Mouse (Mus musculus): ENCODE results near the gene Ccna2. TPM values are rescaled to one million over a fixed set of nuclear protein-coding genes. Genes with fewer than 3 reads are reported as not detected.

Ccna2 gene
- polyA plus RNA-seq, 1 experiment from 2014 or later: 188 TPM

DNA sequence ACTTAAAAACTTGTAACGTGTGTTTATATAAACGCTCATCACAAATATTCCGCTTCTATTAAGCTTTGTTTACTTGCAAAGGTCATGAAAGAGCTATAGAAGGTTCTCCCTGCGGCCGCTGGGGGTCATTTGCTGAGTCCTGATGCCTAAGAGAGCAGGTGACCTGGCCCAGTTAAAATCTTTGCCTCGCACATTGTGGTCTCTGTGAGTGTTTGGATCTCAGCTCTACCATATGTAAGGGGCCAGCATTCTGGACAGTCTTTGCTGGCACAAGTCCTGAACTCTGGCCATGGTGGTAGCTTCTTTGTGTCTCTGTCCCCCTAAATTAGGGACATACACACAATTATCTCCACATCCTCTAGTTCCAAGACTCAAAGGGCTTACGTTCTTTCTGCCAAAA lies 39.2 kb downstream of the Ccna2 start:
- Histone ChIP-seq H3K4me3 (no peak overlapping the region), H3K4me2 (replicated peaks) (no peak overlapping the region), H3K9ac (no peak overlapping the region), H3K27ac (no peak overlapping the region), H3K36me3 (no peaks in the 10 kb centered on the region), H3K4me1 (peaks cover 4% of the 10 kb centered on the region; the same call in 1 of the 2 replicates), H3K9me3 (no peaks in the 10 kb centered on the region), H3K27me3 (peaks cover 21% of the 10 kb centered on the region)
- WGBS: 32% methylated on average over 7 of the region's 7 CpGs
- ATAC-seq (ENCODE audit: insufficient number of reproducible peaks, insufficient read depth, low FRiP score, low TSS enrichment): no peak

DNA sequence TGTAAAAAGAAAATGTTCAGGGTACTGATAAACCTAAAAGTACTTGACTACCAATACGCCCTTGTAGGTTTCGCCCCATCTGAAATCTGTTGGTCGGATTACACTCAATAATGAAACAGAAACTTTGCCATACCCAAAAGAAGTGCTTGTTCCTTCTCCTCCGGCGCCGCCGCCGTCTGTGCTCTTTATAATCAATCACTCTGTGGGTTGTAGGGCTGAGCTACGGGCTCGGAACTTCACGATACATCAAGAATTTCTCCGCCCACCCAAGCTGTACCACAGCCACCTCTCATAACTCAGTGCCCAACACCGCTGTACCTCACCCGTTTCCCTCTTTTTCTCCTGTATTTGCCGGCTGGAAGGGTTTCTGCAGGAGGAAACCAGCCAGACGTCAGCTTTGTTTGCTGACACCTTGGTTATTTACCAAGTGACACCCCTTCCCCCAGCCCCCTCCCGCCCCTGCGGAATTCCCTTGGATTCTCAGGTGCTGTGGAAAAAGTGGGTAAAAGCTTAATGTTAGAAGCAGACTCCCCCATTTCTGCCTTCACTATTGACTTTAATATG lies 39.9 kb downstream of the Ccna2 start:
- H3K27ac ChIP-seq: no peak overlapping the region
- H3K27me3 ChIP-seq: peaks cover 21% of the 10 kb centered on the region
- 16% methylated on average over 18 of the region's 18 CpGs for WGBS
- no peak overlapping the region for H3K9ac ChIP-seq
- peaks cover 4% of the 10 kb centered on the region; the same call in 1 of the 2 replicates for H3K4me1 ChIP-seq
- H3K36me3 ChIP-seq: no peaks in the 10 kb centered on the region
- H3K4me2 ChIP-seq (replicated peaks): peak overlapping the region; percentile 37
- no peaks in the 10 kb centered on the region for H3K9me3 ChIP-seq
- H3K4me3 ChIP-seq: peak overlapping the region; percentile 22; the same call in 1 of the 2 replicates
- ATAC-seq (ENCODE audit: insufficient number of reproducible peaks, insufficient read depth, low FRiP score, low TSS enrichment): no peak

DNA sequence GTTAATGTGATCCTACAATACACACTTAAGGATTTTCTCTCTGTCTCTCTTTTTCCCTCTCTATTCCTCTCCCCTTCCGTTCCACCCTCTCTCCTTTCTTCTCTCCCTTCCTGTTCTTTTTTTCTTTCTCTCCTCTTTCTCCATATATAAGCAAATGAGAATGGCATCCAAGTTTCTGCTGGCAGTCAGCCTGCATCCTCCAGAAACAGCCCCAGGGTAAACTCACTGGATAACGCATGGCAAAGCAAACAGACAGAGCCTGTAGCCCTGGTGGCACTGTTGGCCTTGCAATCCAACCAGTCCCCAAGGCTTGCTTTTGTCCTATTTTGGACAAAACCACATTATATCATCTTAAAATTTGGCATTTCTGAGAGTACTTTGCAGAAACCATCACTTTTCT lies 40.7 kb downstream of the Ccna2 start:
- Histone ChIP-seq H3K9me3 (no peaks in the 10 kb centered on the region), H3K4me2 (replicated peaks) (no peak overlapping the region), H3K36me3 (no peaks in the 10 kb centered on the region), H3K4me3 (no peak overlapping the region), H3K27me3 (peaks cover 21% of the 10 kb centered on the region), H3K27ac (no peak overlapping the region), H3K9ac (no peak overlapping the region), H3K4me1 (peaks cover 4% of the 10 kb centered on the region; the same call in 1 of the 2 replicates)
- 25% methylated on average over 2 of the region's 2 CpGs for WGBS
- no peak for ATAC-seq (ENCODE audit: insufficient number of reproducible peaks, insufficient read depth, low FRiP score, low TSS enrichment)

DNA sequence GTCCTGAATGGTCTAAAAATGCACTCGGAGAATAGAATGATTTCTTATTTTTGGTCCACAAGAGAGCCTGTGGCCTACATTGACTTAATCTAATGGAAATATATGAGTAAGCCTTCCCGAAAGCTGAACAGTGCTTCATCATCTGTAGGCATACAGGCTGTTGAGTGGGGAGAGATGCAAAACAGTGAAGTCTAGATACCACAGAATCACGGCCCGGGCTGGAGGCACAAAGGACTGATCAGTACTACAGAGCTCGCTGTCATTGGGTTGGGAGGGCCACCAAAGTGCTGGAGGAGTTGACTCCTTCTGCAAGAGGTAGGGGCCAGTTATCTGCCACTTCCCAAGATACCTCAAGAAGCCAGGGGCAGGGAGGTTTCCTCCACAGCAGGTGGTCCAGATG lies 41.2 kb downstream of the Ccna2 start:
- 70% methylated on average over 5 of the region's 5 CpGs for WGBS
- Histone ChIP-seq H3K4me1 (peaks cover 4% of the 10 kb centered on the region; the same call in 1 of the 2 replicates), H3K4me2 (replicated peaks) (no peak overlapping the region), H3K9ac (no peak overlapping the region), H3K27ac (no peak overlapping the region), H3K9me3 (no peaks in the 10 kb centered on the region), H3K4me3 (no peak overlapping the region), H3K36me3 (no peaks in the 10 kb centered on the region), H3K27me3 (peaks cover 21% of the 10 kb centered on the region)
- ATAC-seq (ENCODE audit: insufficient number of reproducible peaks, insufficient read depth, low FRiP score, low TSS enrichment): no peak

DNA sequence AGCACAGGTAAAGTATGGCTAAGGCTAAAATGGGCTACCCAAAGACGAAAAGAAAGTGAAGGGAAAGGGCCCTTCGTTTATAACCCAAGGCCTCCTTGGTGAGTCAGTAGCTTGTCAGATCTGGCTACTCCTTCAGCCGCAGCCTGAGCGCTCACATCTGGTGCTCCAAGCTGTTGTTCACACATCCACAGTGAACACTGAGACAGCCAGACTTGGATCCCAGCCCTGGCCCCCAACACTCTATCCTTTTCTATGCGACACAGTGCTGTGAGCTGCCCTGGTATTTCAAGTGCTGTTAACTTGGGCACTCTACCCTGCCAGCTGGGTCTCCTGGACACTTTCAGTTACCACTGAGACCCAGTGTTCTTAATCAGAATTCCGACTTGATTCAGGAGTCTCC lies 41.6 kb downstream of the Ccna2 start:
- Histone ChIP-seq H3K4me3 (no peak overlapping the region), H3K4me1 (peaks cover 4% of the 10 kb centered on the region; the same call in 1 of the 2 replicates), H3K4me2 (replicated peaks) (no peak overlapping the region), H3K27ac (no peak overlapping the region), H3K27me3 (peaks cover 21% of the 10 kb centered on the region), H3K9ac (no peak overlapping the region), H3K36me3 (no peaks in the 10 kb centered on the region), H3K9me3 (no peaks in the 10 kb centered on the region)
- no peak for ATAC-seq (ENCODE audit: insufficient number of reproducible peaks, insufficient read depth, low FRiP score, low TSS enrichment)
- 84% methylated on average over 6 of the region's 6 CpGs for WGBS

DNA sequence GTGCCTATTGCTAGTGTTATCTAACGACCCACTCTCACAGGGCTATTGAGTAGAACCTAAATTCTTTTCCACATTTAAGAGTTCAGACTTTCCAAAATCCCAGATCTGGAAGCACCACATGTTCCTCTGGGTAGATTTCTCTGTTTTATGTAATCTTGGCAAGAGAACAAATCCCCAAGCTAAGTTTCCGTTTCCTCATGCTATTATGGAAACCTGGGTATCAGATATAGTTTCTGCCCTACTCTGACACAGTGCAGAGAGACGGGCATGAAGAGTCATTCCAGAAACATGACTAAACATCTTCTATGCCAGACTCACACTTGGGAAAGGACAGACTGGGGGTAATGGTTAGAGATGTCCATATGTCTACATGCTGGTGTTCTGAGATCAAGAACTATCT lies 47.5 kb downstream of the Ccna2 start:
- Histone ChIP-seq H3K4me2 (replicated peaks) (no peak overlapping the region), H3K9me3 (no peaks in the 10 kb centered on the region), H3K9ac (no peak overlapping the region), H3K27me3 (peaks cover 37% of the 10 kb centered on the region), H3K4me3 (no peak overlapping the region), H3K27ac (no peak overlapping the region), H3K36me3 (no peaks in the 10 kb centered on the region), H3K4me1 (peaks cover 6% of the 10 kb centered on the region; the same call in 1 of the 2 replicates)
- ATAC-seq (ENCODE audit: insufficient number of reproducible peaks, insufficient read depth, low FRiP score, low TSS enrichment): no peak
- 78% methylated on average over 3 of the region's 3 CpGs for WGBS

DNA sequence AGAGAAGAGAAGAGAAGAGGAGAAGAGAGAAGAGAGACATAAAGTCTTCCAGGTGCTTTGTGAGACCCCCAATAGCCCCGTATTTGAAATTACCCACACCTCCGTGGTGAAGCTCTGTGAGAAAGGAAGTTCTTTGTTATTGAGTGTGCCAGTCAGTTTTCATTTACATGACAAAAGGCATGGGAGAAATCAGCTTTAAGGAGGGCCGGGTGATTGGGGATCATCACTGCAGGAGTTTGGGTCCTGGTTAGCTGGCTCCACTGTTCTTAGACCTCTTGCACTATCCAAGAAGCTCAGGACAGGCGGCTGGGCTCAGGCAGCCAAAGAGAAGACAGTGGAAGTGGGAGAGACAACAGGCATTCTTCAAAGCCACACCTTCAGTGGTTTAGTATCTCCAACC lies 49.8 kb downstream of the Ccna2 start:
- no peak for ATAC-seq (ENCODE audit: insufficient number of reproducible peaks, insufficient read depth, low FRiP score, low TSS enrichment)
- Histone ChIP-seq H3K9me3 (no peaks in the 10 kb centered on the region), H3K4me1 (peaks cover 6% of the 10 kb centered on the region; the same call in 1 of the 2 replicates), H3K27me3 (peaks cover 40% of the 10 kb centered on the region), H3K36me3 (no peaks in the 10 kb centered on the region), H3K9ac (no peak overlapping the region), H3K27ac (no peak overlapping the region), H3K4me3 (no peak overlapping the region), H3K4me2 (replicated peaks) (no peak overlapping the region)
- WGBS: 7% methylated on average over 4 of the region's 4 CpGs

DNA sequence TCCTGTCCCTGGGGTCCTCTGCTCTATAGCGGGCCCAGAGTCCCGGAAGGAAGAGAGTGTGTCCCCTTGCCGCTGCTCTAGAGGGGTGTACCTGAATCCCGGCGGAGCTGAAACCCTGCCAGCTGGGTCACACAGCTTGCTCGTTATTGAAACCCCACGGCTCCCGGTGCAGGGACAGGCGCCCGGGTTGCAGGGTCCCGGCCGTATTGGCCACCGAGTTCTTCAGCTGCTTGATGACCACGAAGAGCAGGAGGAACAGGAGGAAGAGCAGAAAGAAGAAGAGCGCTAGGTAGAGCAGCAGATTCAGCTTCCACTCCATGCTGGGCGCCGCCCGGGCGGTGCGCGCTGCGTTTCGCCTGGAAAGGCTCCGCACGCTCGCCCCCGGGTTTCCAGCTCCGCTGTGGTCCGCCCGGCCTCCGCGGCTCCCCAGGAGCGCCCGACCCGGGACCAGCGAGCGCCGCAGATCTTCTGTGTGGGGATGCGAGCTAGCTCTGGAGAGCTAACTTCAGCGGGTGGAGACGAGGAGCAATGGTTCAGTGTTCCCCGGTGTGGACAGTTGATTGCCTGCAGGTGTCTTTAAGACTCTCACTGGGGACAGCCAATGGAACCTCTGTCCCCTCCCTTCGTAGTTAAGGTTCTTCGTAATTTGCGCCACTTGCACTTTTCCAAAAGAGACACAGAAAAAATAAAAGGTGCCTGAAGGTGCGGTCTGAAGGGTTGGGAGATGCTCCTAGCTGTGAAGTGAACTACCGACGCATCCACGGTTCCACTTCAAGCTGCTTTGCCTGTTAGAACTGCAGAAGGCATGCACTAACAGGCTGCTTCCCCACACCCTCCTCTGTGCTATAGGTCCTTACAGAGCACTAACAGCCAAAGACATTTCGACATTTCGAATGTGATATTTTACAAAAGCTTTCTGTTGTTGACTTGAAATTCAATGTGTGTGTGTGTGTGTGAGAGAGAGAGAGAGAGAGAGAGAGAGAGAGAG lies 50.6 kb downstream of the Ccna2 start, which contains the start of gene Gm11549:
Gm11549 (minus strand) TSS at position 741 of the 988 bp plus-strand sequence.
- Histone ChIP-seq H3K27ac (no peak within 1 kb of the TSS), H3K9me3 (no peaks in the 10 kb centered on the region), H3K4me2 (replicated peaks) (peak within 1 kb of the TSS; percentile 93), H3K36me3 (no peaks in the 10 kb centered on the region), H3K9ac (peak within 1 kb of the TSS; percentile 47), H3K4me3 (peak within 1 kb of the TSS; percentile 46), H3K4me1 (peaks cover 6% of the 10 kb centered on the region; the same call in 1 of the 2 replicates), H3K27me3 (peaks cover 40% of the 10 kb centered on the region)
- under 1% methylated on average over 51 of the region's 51 CpGs for WGBS
- ATAC-seq (ENCODE audit: insufficient number of reproducible peaks, insufficient read depth, low FRiP score, low TSS enrichment): no peak

DNA sequence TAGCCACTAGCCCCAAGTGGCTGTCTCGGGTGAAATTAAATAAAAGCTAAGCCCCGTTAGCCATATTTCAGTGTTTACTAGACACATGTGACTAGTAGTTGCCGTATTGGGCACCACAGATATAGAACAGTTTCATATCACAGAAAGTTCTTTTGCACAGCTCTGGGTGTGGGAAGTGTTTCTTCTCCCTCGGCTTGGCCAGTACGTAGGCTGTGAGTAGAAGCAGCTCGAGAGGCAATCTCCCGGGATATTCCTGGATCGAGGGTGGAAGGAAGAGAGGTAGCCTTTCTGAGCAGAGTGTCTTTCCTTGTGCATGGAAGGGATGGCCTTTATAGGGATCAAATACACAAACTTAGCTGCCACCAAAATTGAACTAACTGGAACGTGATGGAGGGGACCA lies 55.8 kb downstream of the Ccna2 start:
- 84% methylated on average over 9 of the region's 9 CpGs for WGBS

More for the DNA sequence above, 55.8 kb downstream of the Ccna2 start:
- no peaks in the 10 kb centered on the region for H3K36me3 ChIP-seq
- no peak for ATAC-seq (ENCODE audit: insufficient number of reproducible peaks, insufficient read depth, low FRiP score, low TSS enrichment)
- no peak overlapping the region for H3K4me2 ChIP-seq (replicated peaks)
- H3K27me3 ChIP-seq: peaks cover 18% of the 10 kb centered on the region
- no peak overlapping the region for H3K27ac ChIP-seq
- peaks cover 3% of the 10 kb centered on the region; the same call in 1 of the 2 replicates for H3K4me1 ChIP-seq
- H3K4me3 ChIP-seq: no peak overlapping the region
- no peak overlapping the region for H3K9ac ChIP-seq
- H3K9me3 ChIP-seq: no peaks in the 10 kb centered on the region

Measured in embryonic facial prominence, embryonic 12.5 days (tissue).